Mouse (Mus musculus) olfactory bulb, adult 2 months (tissue): ENCODE results near the gene A530064D06Rik.

Source experiments
- CTCF ChIP-seq: fragments of 200-500 bp; IDR thresholded peaks from 2 replicates; pipeline ENCODE4 v1.5.1; 2012; ENCODE audit warnings: low read depth, mild to moderate bottlenecking, low read length, moderate library complexity; ENCODE audit not compliant: insufficient read depth
- POLR2A ChIP-seq: fragments of 200-500 bp; IDR thresholded peaks from 2 replicates; pipeline ENCODE4 v1.6.1; 2012; ENCODE audit warnings: mild to moderate bottlenecking, low read depth, low read length, moderate library complexity; ENCODE audit not compliant: insufficient read depth

GRCm38 (mm10) chr17:48203086-48203485 is 36.0 kb upstream of the A530064D06Rik start:
- TF ChIP-seq CTCF (no peak), POLR2A (no peak)
